Mouse (Mus musculus) kidney, adult 2 months (tissue): Measurements from ENCODE around the gene Slc16a8.

Source experiments
- CTCF ChIP-seq: fragments of 200-500 bp; conservative IDR thresholded peaks from 2 replicates; pipeline ENCODE4 v1.5.1; 2011; ENCODE audit warnings: low read depth, mild to moderate bottlenecking, control low read depth, low read length, moderate library complexity, mixed read lengths; ENCODE audit not compliant: insufficient read depth, insufficient read length
- POLR2A ChIP-seq: fragments of 200-500 bp; IDR thresholded peaks from one replicate; pipeline ENCODE4 v1.6.1; 2011; ENCODE audit warnings: low read depth, low read length, control low read depth

DNA sequence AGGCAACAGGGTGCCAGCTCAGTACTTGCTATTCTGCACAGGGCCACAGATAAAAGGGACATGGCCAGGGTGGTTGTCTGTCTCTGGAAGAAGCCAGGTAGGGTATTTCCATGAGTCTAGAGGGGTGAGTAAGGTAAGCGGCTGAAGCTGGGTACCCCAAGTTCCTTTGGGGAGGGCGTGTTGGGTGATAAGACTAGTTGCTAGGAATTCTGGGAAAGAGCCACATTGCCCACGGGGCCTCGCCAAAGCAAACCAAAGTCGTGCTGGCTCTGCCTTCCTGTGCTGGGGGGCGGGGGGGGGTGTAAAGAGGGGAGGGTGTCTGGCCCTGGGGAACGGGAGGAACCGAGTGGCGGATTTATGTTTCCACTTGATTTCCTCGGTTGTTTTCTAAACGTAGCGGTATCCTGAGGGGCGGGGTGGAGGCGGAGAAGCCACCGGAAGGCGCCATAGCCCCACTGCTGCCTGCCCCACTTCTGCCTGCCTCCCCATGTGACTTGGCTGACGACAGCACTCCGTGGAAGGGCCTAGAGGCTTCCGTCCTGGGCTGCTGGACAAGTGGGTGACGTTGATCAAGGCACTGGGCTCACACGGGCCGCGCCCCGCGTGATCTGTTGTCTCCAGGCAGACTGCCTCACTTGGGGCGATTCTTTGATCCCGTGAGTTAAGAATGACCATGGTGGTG is 45.7 kb downstream of the Slc16a8 start:
- TF ChIP-seq CTCF: no peak
- TF ChIP-seq POLR2A: no peak
